Mouse (Mus musculus): ENCODE data around the gene Eps8l3.

DNA sequence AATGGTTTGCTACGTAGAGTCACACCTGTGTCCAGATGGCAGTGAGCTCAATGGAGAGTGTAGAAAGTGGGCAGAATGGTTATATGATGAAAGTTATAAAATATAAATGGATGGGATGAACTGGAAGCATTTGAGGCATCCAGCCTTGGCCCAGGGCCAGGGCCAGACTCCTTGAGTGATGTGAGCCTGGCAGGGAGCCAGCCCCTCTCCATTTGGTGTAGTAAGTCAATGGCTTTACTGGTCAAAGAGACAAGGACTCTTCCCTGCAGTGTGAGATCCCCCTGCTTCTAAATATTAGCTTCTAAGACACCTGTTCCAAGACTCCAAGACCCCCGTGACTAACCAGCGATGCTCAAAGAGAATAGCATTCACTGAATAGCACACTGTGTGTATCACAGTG is 33.0 kb upstream of the Eps8l3 start:
- TF ChIP-seq SRF (IDR thresholded peaks at IDR 0.05; ENCODE audit: control insufficient read depth, insufficient read length, low read depth) (no peak), POLR2A (IDR thresholded peaks at IDR 0.05; ENCODE audit: insufficient read length, low read depth) (no peak), MYOG (IDR thresholded peaks at IDR 0.05; ENCODE audit: control insufficient read depth in 1 of 3, insufficient read depth in 1 of 3, insufficient read length in 2 of 3, low read depth in 2 of 3) (no peak), E2F4 (IDR thresholded peaks at IDR 0.05; ENCODE audit: insufficient read depth) (no peak)
